Comparison of ENCODE assay signal across 11 mouse cellular contexts in the genomic region with DNA sequence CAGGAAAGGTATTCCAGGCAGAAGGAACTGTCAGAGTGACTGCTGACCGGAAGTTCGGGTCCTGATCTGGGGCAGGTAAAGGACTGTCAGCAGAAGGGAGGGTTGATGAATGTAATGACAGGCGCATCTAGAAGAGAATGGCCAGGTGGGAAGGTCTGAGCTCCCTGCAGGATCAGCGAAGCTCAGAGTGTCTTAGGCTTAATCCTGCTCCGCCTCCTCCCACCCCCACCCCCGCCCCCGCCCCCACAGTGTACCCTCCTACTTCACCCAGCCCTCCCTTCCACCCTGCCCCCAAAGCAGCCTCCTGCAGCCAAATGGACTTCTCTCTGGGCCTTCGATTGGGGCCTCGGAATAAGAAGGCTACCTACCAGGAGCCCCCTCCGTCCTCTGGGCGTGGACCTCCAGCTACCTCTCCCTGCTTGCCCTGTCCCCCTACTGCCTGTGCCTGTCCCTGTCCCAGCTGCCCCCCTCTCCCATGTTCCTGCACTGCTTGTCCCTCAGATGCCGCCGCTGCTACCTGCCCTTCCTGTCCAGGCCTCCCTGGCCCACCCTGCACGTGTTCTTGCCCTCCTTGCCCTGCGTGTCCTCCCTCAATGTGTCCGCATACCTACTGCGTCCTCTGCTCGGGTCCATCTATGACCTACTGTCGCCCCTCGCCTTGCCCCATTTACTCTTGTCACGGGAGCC. TPM values are rescaled to one million over a fixed set of nuclear protein-coding genes. Genes with fewer than 3 reads are reported as not detected.
DNase-seq lines count a peak whose midpoint lies in the region; ATAC-seq and TF ChIP-seq lines count a peak whose summit lies in the region.
"Had no signal": no experiment of that assay in that cellular context is flagged by ENCODE, and none has a peak within 500 bp of the region (broad histone marks: within the 10 kb centered on the region; RNA-seq: fewer than 3 reads in every experiment).

Gene Gm9918, plus strand, starts transcription at position 290 of the 687 bp plus-strand sequence.

- no peak within 1 kb of the TSS for H3K27ac ChIP-seq in hindbrain, embryonic 11.5 days (ENCODE audit: low read depth, low read length)
- H3K27ac ChIP-seq in liver, embryonic 16.5 days (ENCODE audit: low read length), result no peak within 1 kb of the TSS

- no peaks in the 10 kb centered on the region for H3K27me3 ChIP-seq in E14TG2a.4 (ENCODE audit: insufficient read depth, low read length)
- H3K27me3 ChIP-seq in hindbrain, embryonic 11.5 days (ENCODE audit: control insufficient read depth, insufficient read depth, low read length), result peaks cover 7% of the 10 kb centered on the region; the same call in 1 of the 2 replicates
- peaks cover 22% of the 10 kb centered on the region for H3K27me3 ChIP-seq in liver, embryonic 16.5 days (ENCODE audit: control insufficient read depth, insufficient read depth, low read depth, low read length)

- no peak for ATAC-seq in hindbrain, embryonic 11.5 days (ENCODE audit: low FRiP score)
- no peak for ATAC-seq in liver, embryonic 16.5 days (ENCODE audit: low read depth)

- 6% methylated on average over 20 of the region's 21 CpGs for WGBS in hindbrain, embryonic 11.5 days
- 27% methylated on average over 21 of the region's 21 CpGs for WGBS in liver, embryonic 16.5 days (ENCODE audit: insufficient replicate concordance)

- H3K4me1 ChIP-seq in E14TG2a.4 (replicated peaks; ENCODE audit: low read depth, low read length), result peaks cover 53% of the 10 kb centered on the region
- H3K4me1 ChIP-seq in hindbrain, embryonic 11.5 days (replicated peaks; ENCODE audit: control insufficient read depth, insufficient read depth, low read length), result no peaks in the 10 kb centered on the region
- H3K4me1 ChIP-seq in liver, embryonic 16.5 days (ENCODE audit: control insufficient read depth, low read depth, low read length), result no peaks in the 10 kb centered on the region

- intact Hi-C loops in heart, postnatal 25 days (cut with DNase I), result no loop called here

- H3K9ac ChIP-seq in hindbrain, embryonic 11.5 days (ENCODE audit: low read depth, low read length), result no peak within 1 kb of the TSS
- H3K9ac ChIP-seq in liver, embryonic 16.5 days (ENCODE audit: low read depth, low read length), result no peak within 1 kb of the TSS

- H3K36me3 ChIP-seq in E14TG2a.4 (ENCODE audit: insufficient read depth, low read length), result peaks cover 13% of the 10 kb centered on the region
- no peaks in the 10 kb centered on the region for H3K36me3 ChIP-seq in hindbrain, embryonic 11.5 days (ENCODE audit: control insufficient read depth, insufficient read depth, low read length)
- no peaks in the 10 kb centered on the region for H3K36me3 ChIP-seq in liver, embryonic 16.5 days (ENCODE audit: control insufficient read depth, insufficient read depth)

- peak; percentile 87 for DNase-seq in heart, adult 11 months
- DNase-seq in heart, postnatal 25 days (ENCODE audit: low spot score), result no peak
- peak; percentile 16 for DNase-seq in hindbrain, embryonic 11.5 days (ENCODE audit: low spot score)
- DNase-seq in cerebellum, adult 11-12 months, result no peak
- DNase-seq in cerebellum, adult 9-10 months, result no peak
- no peak for DNase-seq in layer of hippocampus, adult 8-10 months (ENCODE audit: low spot score in 2 of 2)
- DNase-seq: kidney, postnatal 10 days had no signal

- no peaks in the 10 kb centered on the region for H3K9me3 ChIP-seq in E14TG2a.4 (ENCODE audit: low read length)
- no peaks in the 10 kb centered on the region for H3K9me3 ChIP-seq in hindbrain, embryonic 11.5 days (ENCODE audit: control insufficient read depth, low read length)
- no peaks in the 10 kb centered on the region for H3K9me3 ChIP-seq in liver, embryonic 16.5 days (replicated peaks; ENCODE audit: control insufficient read depth, low read length)

- no peak for TF ChIP-seq CTCF in E14TG2a.4 (conservative IDR thresholded peaks at IDR 0.05; ENCODE audit: low read length)

- H3K4me3 ChIP-seq in E14TG2a.4 (replicated peaks; ENCODE audit: low read length), result peak within 1 kb of the TSS; percentile 82
- 0 out of 2 replicates have a peak within 1 kb of the TSS, but pooled peaks have one; percentile 4 for H3K4me3 ChIP-seq in hindbrain, embryonic 11.5 days (ENCODE audit: low read depth, low read length)
- no peak within 1 kb of the TSS for H3K4me3 ChIP-seq in liver, embryonic 16.5 days (ENCODE audit: low read depth, low read length)
- H3K4me3 ChIP-seq: myocyte had no signal

- H3K4me2 ChIP-seq in hindbrain, embryonic 11.5 days (replicated peaks; ENCODE audit: low read depth, low read length), result peak within 1 kb of the TSS; percentile 24
- H3K4me2 ChIP-seq in liver, embryonic 16.5 days (ENCODE audit: low read depth, low read length), result 0 out of 2 replicates have a peak within 1 kb of the TSS, but pooled peaks have one; percentile 2

RNA-seq across cellular contexts. Expression of gene Gm9918, which starts in this region (rescaled TPM):
- not detected for total RNA-seq in heart, postnatal 25 days (2021)
- 0.15 TPM in 2 replicates for polyA plus RNA-seq in hindbrain, embryonic 11.5 days (2014; fragmentation: Nextera tagmentation; extraction: Ambion mirVana)
- not detected in 2 replicates for polyA plus RNA-seq in liver, embryonic 16.5 days (2015; fragmentation: Nextera tagmentation; extraction: Ambion mirVana)
- total RNA-seq in layer of hippocampus, adult 8-10 months (2022), result under 1 TPM in 1 of 4 experiments, not detected in 3; 0.16 TPM
- total RNA-seq: common myeloid progenitor, adult 5-6 weeks had no signal
- polyA plus RNA-seq: myocyte had no signal

Comparison
In these comparisons a context has a peak if more than half of its experiments do, and no peak if none do; other contexts are left out.
1. Peak in DNase-seq, H3K4me3 ChIP-seq and H3K4me2 ChIP-seq in hindbrain, embryonic 11.5 days; RNA of the gene not detected or under 1 TPM.